Mouse (Mus musculus) left cerebral cortex, adult 8-10 months (tissue): ENCODE results near the gene Ugt2b37. TPM values are rescaled to one million over a fixed set of nuclear protein-coding genes. Genes with fewer than 3 reads are reported as not detected.
"Not testable (repeated sequence)": the region's sequence is repeated elsewhere in the genome, so short reads cannot be mapped to it uniquely, and the experiment has no call there.

Experiments
- DNase-seq, 2 experiments: peaks; one replicate each; pipeline ENCODE4 v3.0.0; 2022; ENCODE audit warnings: low spot score in 2 of 2
- total RNA-seq, 4 experiments: library from RNA; stranded (reverse); gene quantifications; 2 replicates each; pipeline ENCODE4 v1.2.4; 2022

Gene Ugt2b37
- total RNA-seq = not detected

GRCm38 (mm10) chr5:87254676-87255075, at the start of gene Ugt2b37:
TSS of gene Ugt2b37 (minus strand) at chr5:87254804.
- not testable (repeated sequence) for DNase-seq

GRCm38 (mm10) chr5:87286180-87286579, 31.6 kb upstream of the Ugt2b37 start:
- not testable (repeated sequence) for DNase-seq

GRCm38 (mm10) chr5:87275986-87276385, 21.4 kb upstream of the Ugt2b37 start:
- DNase-seq = not testable (repeated sequence)

- DNase-seq = no peak
Measured at GRCm38 (mm10) chr5:87275581-87275980, 21.0 kb upstream of the Ugt2b37 start.

- no peak for DNase-seq
Measured at GRCm38 (mm10) chr5:87255831-87256230, 1.2 kb upstream of the Ugt2b37 start.

- DNase-seq = not testable (repeated sequence)
Measured at GRCm38 (mm10) chr5:87242140-87242539, 12.5 kb downstream of the Ugt2b37 start.

- DNase-seq = not testable (repeated sequence)
Measured at GRCm38 (mm10) chr5:87196430-87196829, 58.2 kb downstream of the Ugt2b37 start.

Other genes with a start within 250 kb of the Ugt2b37 start
- gene Ugt2b36, start 162.2 kb downstream of the Ugt2b37 start, total RNA-seq = not detected
- not detected for gene Ugt2b5, start 114.5 kb downstream of the Ugt2b37 start, total RNA-seq
- gene Ugt2a3, start 82.4 kb upstream of the Ugt2b37 start, total RNA-seq = not detected
- not detected for gene Ugt2b38, start 169.4 kb upstream of the Ugt2b37 start, total RNA-seq
- gene Ugt2a2, start 227.5 kb upstream of the Ugt2b37 start, total RNA-seq = not detected
- not detected for gene Gm43638, start 232.0 kb upstream of the Ugt2b37 start, total RNA-seq
- gene Ugt2a1, start 236.1 kb upstream of the Ugt2b37 start, total RNA-seq = not detected